Mouse (Mus musculus) neural tube, embryonic 13.5 days (tissue): ENCODE data around the gene BC028528. TPM values are rescaled to one million over a fixed set of nuclear protein-coding genes. Genes with fewer than 3 reads are reported as not detected.
"Not testable (repeated sequence)": the region's sequence is repeated elsewhere in the genome, so short reads cannot be mapped to it uniquely, and the experiment has no call there.

ENCODE experiments used
- ATAC-seq: fragments of 200-750 bp; cut with Nextera tagmentation; 2 replicates; pipeline ENCODE4 v1.8.0; 2017; ENCODE audit warnings: low read depth, mild to moderate bottlenecking, moderate TSS enrichment, moderate library complexity
- H3K27ac ChIP-seq: fragments of 300-500 bp; sonication (generic); replicated peaks from 2 replicates; pipeline ENCODE4 v1.5.1; 2015; ENCODE audit warnings: moderate library complexity, mild to moderate bottlenecking, inconsistent platforms
- H3K27me3 ChIP-seq: fragments of 300-500 bp; sonication (generic); 2 replicates; pipeline ENCODE4 v1.6.1; 2015; ENCODE audit warnings: mild to moderate bottlenecking, inconsistent platforms
- H3K36me3 ChIP-seq: fragments of 300-500 bp; sonication (generic); 2 replicates; pipeline ENCODE4 v1.6.1; 2015; ENCODE audit warnings: mild to moderate bottlenecking, inconsistent platforms
- H3K4me1 ChIP-seq: fragments of 300-500 bp; sonication (generic); replicated peaks from 2 replicates; pipeline ENCODE4 v1.6.1; 2015; ENCODE audit warnings: inconsistent platforms
- H3K4me2 ChIP-seq: fragments of 300-500 bp; sonication (generic); 2 replicates; pipeline ENCODE4 v1.6.1; 2015; ENCODE audit warnings: inconsistent platforms, mild to moderate bottlenecking, moderate library complexity
- H3K4me3 ChIP-seq: fragments of 300-500 bp; sonication (generic); 2 replicates; pipeline ENCODE4 v1.5.1; 2015; ENCODE audit warnings: mild to moderate bottlenecking, inconsistent platforms
- H3K9ac ChIP-seq: fragments of 300-500 bp; sonication (generic); 2 replicates; pipeline ENCODE4 v1.6.1; 2015; ENCODE audit warnings: moderate library complexity, mild to moderate bottlenecking, inconsistent platforms
- H3K9me3 ChIP-seq: fragments of 300-500 bp; sonication (generic); 2 replicates; pipeline ENCODE4 v1.6.1; 2016; ENCODE audit warnings: inconsistent platforms
- WGBS: fragments of 180-500 bp; shearing (Covaris S2); methylation state at CpG from one replicate; pipeline ENCODE4 v1.1.7; 2015; 5-methylcytosine and 5-hydroxymethylcytosine counted together
- polyA plus RNA-seq: library from polyadenylated mRNA; unstranded; fragments of >200 nt; fragmentation: Nextera tagmentation; extraction: Ambion mirVana; gene quantifications from 2 replicates; pipeline ENCODE4 v1.2.1, GENCODE M21; 2015

The BC028528 gene
- polyA plus RNA-seq, 1 experiment from 2014 or later = 21.9 TPM

- Histone ChIP-seq H3K27ac (peak overlapping the region; percentile 65), H3K27me3 (no peaks in the 10 kb centered on the region), H3K9me3 (no peaks in the 10 kb centered on the region), H3K36me3 (0 out of 2 replicates have a peak, but pooled peaks cover under 1% of the 10 kb centered on the region), H3K9ac (no peak overlapping the region), H3K4me3 (peak overlapping the region; percentile 87), H3K4me1 (peaks cover 23% of the 10 kb centered on the region), H3K4me2 (peak overlapping the region; percentile 75)
- WGBS = 69% methylated on average over 6 of the region's 6 CpGs
- ATAC-seq = 0 out of 2 replicates have a peak, but pooled peaks have one; percentile 1
Observed at GRCm38 (mm10) chr3:95928261-95928657, 36.5 kb upstream of the BC028528 start.

- H3K27ac ChIP-seq = no peak overlapping the region
- no peaks in the 10 kb centered on the region for H3K36me3 ChIP-seq
- H3K27me3 ChIP-seq = no peaks in the 10 kb centered on the region
- no peaks in the 10 kb centered on the region for H3K4me1 ChIP-seq
- WGBS = 87% methylated on average over 5 of the region's 5 CpGs
- no peaks in the 10 kb centered on the region for H3K9me3 ChIP-seq
- no peak overlapping the region for H3K9ac ChIP-seq
- no peak overlapping the region for H3K4me3 ChIP-seq
- H3K4me2 ChIP-seq = no peak overlapping the region
- ATAC-seq = no peak
Observed at GRCm38 (mm10) chr3:95925087-95925486, 33.3 kb upstream of the BC028528 start.

DNA sequence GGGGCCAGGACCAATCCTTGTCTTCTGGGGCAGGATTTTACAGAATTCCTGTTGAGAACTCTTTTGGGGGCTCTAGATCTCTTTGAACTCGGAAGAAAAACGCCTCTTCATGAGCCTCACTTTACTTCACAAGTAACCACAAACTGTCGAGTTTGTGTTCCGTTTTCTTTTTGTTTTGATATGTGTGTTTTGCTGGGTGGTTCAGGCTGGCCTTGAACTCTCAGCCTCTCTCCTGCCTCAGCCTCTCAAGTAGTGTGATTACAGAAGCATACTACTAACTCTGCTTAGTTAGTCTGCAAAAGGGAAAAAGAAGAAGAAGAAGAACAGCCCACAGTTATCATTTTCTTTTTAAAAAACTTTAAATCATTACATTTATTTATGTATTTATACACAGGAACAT is 32.4 kb upstream of the BC028528 start:
- no peak for ATAC-seq
- Histone ChIP-seq H3K27me3 (no peaks in the 10 kb centered on the region), H3K36me3 (no peaks in the 10 kb centered on the region), H3K4me3 (no peak overlapping the region), H3K9me3 (no peaks in the 10 kb centered on the region), H3K9ac (no peak overlapping the region), H3K27ac (no peak overlapping the region), H3K4me2 (no peak overlapping the region), H3K4me1 (no peaks in the 10 kb centered on the region)
- 79% methylated on average over 4 of the region's 4 CpGs for WGBS

GRCm38 (mm10) chr3:95923429-95923828 is 31.6 kb upstream of the BC028528 start:
- not testable (repeated sequence) for H3K27me3 ChIP-seq, H3K4me2 ChIP-seq, ATAC-seq, H3K4me3 ChIP-seq, H3K9ac ChIP-seq, H3K9me3 ChIP-seq, H3K27ac ChIP-seq, H3K4me1 ChIP-seq, H3K36me3 ChIP-seq
- WGBS = 89% methylated on average over 7 of the region's 7 CpGs

GRCm38 (mm10) chr3:95920532-95920931 is 28.7 kb upstream of the BC028528 start:
- not testable (repeated sequence) for H3K9me3 ChIP-seq, H3K4me2 ChIP-seq, H3K27ac ChIP-seq, ATAC-seq, H3K36me3 ChIP-seq, H3K4me3 ChIP-seq, H3K4me1 ChIP-seq, H3K27me3 ChIP-seq, H3K9ac ChIP-seq
- 54% methylated on average over 2 of the region's 2 CpGs for WGBS

- ATAC-seq = no peak
- Histone ChIP-seq H3K27ac (no peak overlapping the region), H3K9me3 (no peaks in the 10 kb centered on the region), H3K27me3 (no peaks in the 10 kb centered on the region), H3K4me3 (no peak overlapping the region), H3K36me3 (no peaks in the 10 kb centered on the region), H3K9ac (no peak overlapping the region), H3K4me2 (no peak overlapping the region), H3K4me1 (no peaks in the 10 kb centered on the region)
- WGBS = 72% methylated on average over 7 of the region's 7 CpGs
Observed at GRCm38 (mm10) chr3:95916760-95917159, 25.0 kb upstream of the BC028528 start.

DNA sequence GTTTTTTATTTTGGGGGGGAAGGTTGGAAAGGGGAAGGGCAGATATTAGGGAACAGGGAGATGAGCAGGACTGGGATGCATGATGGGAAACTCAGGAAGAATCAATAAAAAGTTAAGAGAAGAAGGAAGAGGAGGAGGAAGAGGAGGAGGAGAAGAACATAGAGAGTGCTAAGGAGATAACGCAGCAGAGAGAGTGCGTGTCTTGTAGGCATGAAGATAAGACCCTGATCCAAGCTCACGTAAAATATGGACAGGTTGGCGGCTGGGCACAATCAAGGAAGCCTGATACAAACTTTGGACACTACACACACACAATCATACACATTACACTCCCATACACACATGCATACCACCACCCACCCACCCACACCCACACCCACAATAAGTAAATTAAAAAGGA is 22.9 kb upstream of the BC028528 start:
- no peak overlapping the region for H3K4me2 ChIP-seq
- WGBS = 95% methylated on average over 4 of the region's 4 CpGs
- no peaks in the 10 kb centered on the region for H3K36me3 ChIP-seq
- ATAC-seq = no peak
- no peak overlapping the region for H3K27ac ChIP-seq
- H3K4me1 ChIP-seq = no peaks in the 10 kb centered on the region
- no peaks in the 10 kb centered on the region for H3K27me3 ChIP-seq
- H3K9ac ChIP-seq = no peak overlapping the region
- H3K9me3 ChIP-seq = no peaks in the 10 kb centered on the region
- no peak overlapping the region for H3K4me3 ChIP-seq

- Histone ChIP-seq H3K27ac (no peak overlapping the region), H3K4me2 (no peak overlapping the region), H3K27me3 (peaks cover 27% of the 10 kb centered on the region), H3K4me3 (no peak overlapping the region), H3K9me3 (no peaks in the 10 kb centered on the region), H3K4me1 (peaks cover 36% of the 10 kb centered on the region), H3K36me3 (no peaks in the 10 kb centered on the region), H3K9ac (no peak overlapping the region)
- ATAC-seq = no peak
- 53% methylated on average over 4 of the region's 4 CpGs for WGBS
Observed at GRCm38 (mm10) chr3:95907613-95908012, 15.8 kb upstream of the BC028528 start.

DNA sequence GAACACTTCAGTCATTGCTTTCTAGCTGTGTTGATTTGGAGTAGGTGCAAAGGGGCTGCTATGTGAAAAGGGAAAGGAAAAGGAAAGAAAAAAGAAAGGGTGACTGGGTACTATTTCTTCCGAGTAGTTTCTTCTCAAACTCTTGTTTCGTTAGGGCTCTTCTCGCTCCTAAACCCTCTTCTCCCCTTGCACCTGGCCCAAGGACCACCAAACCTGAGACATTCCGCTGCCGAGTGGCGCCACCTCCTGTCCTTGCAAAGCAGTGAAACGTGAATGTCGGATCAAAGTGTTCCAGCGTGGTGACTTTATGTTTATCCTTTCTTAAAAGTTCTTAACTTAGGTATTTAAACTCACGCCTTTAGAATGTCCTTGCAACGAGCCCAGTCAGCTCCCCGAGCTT is 15.1 kb upstream of the BC028528 start:
- Histone ChIP-seq H3K27me3 (peaks cover 27% of the 10 kb centered on the region), H3K4me3 (peak overlapping the region; percentile 10; the same call in 1 of the 2 replicates)
- under 1% methylated on average over 12 of the region's 12 CpGs for WGBS

DNA sequence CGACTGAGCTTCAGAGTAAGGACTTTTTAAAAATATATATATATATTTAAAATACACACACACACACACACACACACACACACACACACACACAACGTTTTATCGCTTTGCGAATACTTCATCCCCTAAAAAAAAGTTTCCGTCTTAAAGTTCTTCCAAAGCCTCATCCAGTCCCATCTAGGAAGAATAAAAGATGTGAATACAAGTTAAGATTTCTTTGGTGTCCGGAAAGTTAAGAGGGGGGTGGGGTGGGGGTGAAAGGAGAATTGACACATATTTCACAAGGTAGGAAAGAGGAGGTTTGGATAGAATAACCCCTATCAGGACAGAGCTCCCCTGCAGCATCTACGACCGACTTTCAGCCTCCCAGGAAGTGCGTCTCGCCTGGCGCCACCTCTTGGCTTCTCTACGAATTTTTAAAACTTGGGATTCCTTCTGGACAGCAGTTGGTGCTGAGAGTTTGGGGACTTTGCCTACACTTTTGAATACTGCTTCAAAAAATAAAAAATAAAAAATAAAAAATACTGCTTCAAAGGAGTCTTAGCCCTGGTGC is 14.2 kb upstream of the BC028528 start:
- H3K9me3 ChIP-seq = no peaks in the 10 kb centered on the region
- no peak overlapping the region for H3K27ac ChIP-seq
- ATAC-seq = no peak
- WGBS = 0% methylated on average over 12 of the region's 12 CpGs
- H3K9ac ChIP-seq = peak overlapping the region; percentile 60; the same call in 1 of the 2 replicates
- H3K27me3 ChIP-seq = peaks cover 27% of the 10 kb centered on the region
- H3K4me3 ChIP-seq = peak overlapping the region; percentile 38; the same call in 1 of the 2 replicates
- no peaks in the 10 kb centered on the region for H3K36me3 ChIP-seq
- H3K4me1 ChIP-seq = peaks cover 36% of the 10 kb centered on the region
- peak overlapping the region; percentile 76 for H3K4me2 ChIP-seq

More for the DNA sequence above, 15.1 kb upstream of the BC028528 start:
- H3K9me3 ChIP-seq = no peaks in the 10 kb centered on the region
- no peak overlapping the region for H3K27ac ChIP-seq
- H3K36me3 ChIP-seq = no peaks in the 10 kb centered on the region
- no peak for ATAC-seq
- H3K4me1 ChIP-seq = peaks cover 36% of the 10 kb centered on the region
- peak overlapping the region; percentile 76 for H3K4me2 ChIP-seq
- no peak overlapping the region for H3K9ac ChIP-seq

DNA sequence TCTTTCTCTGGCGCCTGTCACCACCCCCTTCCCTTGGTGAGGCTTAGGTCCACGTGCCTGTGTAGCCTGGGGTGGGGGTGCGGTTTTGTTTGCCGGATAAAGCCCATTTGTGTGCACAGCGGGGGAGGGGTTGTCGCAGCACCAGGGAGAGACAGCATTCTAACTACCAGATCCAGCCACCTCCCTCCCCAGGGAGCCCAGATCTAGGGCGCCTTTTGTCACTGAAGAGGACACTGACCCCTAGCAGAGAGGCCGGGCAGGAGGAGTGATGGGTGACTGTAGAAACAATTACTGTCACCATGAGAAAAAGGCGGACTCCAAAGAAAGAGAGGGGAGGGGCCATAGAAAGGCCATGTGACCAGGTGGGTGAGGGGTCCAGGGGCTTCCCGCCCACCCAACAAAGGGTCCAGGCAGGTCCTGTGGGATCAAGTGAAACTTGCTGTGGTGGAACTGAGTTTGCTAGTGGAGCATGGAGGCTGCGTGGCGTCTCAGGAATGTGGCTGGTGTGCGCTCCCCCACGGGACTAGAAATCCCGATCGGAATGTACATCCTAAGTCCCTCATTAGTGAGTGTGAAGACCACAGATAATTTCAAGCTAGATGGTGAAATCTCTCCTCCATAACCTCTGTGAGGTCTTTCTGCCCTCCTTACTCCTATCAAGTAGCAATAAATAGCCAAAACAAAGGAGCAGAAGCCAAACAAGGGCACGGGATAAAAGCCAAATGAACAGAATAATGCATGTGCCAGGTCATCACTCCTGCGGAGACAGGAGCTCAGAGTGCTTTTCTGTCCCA is 13.5 kb upstream of the BC028528 start:
- Histone ChIP-seq H3K4me1 (peaks cover 36% of the 10 kb centered on the region), H3K4me2 (peak overlapping the region; percentile 76), H3K9ac (peak overlapping the region; percentile 60), H3K4me3 (peak overlapping the region; percentile 38), H3K36me3 (no peaks in the 10 kb centered on the region), H3K27ac (no peak overlapping the region), H3K27me3 (peaks cover 27% of the 10 kb centered on the region), H3K9me3 (no peaks in the 10 kb centered on the region)
- under 1% methylated on average over 18 of the region's 18 CpGs for WGBS
- ATAC-seq = peak; percentile 46; the same call in 1 of the 2 replicates

- peak within 1 kb of the TSS; percentile 60 for H3K9ac ChIP-seq
- 1% methylated on average over 15 of the region's 15 CpGs for WGBS
Observed at GRCm38 (mm10) chr3:95904568-95904967, 12.8 kb upstream of the BC028528 start, which contains the start of gene Car14. Gene Car14 (minus strand): TSS chr3:95904691.

More at GRCm38 (mm10) chr3:95904568-95904967, 12.8 kb upstream of the BC028528 start, which contains the start of gene Car14:
- Histone ChIP-seq H3K36me3 (no peaks in the 10 kb centered on the region), H3K4me2 (peak within 1 kb of the TSS; percentile 76), H3K9me3 (no peaks in the 10 kb centered on the region), H3K27me3 (peaks cover 27% of the 10 kb centered on the region), H3K27ac (no peak within 1 kb of the TSS), H3K4me3 (peak within 1 kb of the TSS; percentile 38), H3K4me1 (peaks cover 36% of the 10 kb centered on the region)
- ATAC-seq = 0 out of 2 replicates have a peak, but pooled peaks have one; percentile 15
